Mouse (Mus musculus) C2C12 (cell line): Measurements from ENCODE around the gene Cckar.

Experiments used
- CEBPB ChIP-seq: IDR thresholded peaks from one replicate; pipeline ENCODE4 v1.6.1; 2011; ENCODE audit warnings: low read depth, mild to moderate bottlenecking, control low read depth, moderate library complexity
- CTCF ChIP-seq: IDR thresholded peaks from one replicate; pipeline ENCODE4 v1.5.1; 2011; ENCODE audit not compliant: control insufficient read depth, insufficient read depth, insufficient read length
- FOSL1 ChIP-seq: IDR thresholded peaks from one replicate; pipeline ENCODE4 v1.8.0; 2011; ENCODE audit warnings: mild to moderate bottlenecking, low read length; ENCODE audit not compliant: poor library complexity, insufficient read depth, severe bottlenecking
- MAX ChIP-seq: IDR thresholded peaks from one replicate; pipeline ENCODE4 v1.6.1; 2011; ENCODE audit warnings: mild to moderate bottlenecking, control low read depth
- MYOD1 ChIP-seq: IDR thresholded peaks from one replicate; pipeline ENCODE4 v1.6.1; 2011; ENCODE audit warnings: low read depth; ENCODE audit not compliant: control insufficient read depth, insufficient read length
- MYOG ChIP-seq: IDR thresholded peaks from one replicate; pipeline ENCODE4 v1.6.1; 2011; ENCODE audit not compliant: control insufficient read depth, insufficient read length; ENCODE audit errors: extremely low read depth
- USF1 ChIP-seq: IDR thresholded peaks from one replicate; pipeline ENCODE4 v1.6.1; 2011; ENCODE audit warnings: low read depth, mild to moderate bottlenecking, control low read depth, moderate library complexity

GRCm38 (mm10) chr5:53744061-53744460 is 36.6 kb upstream of the Cckar start:
- TF ChIP-seq CTCF (no peak), MAX (no peak), MYOG (no peak), USF1 (no peak), MYOD1 (no peak), CEBPB (no peak), FOSL1 (no peak)
